Mouse (Mus musculus): ENCODE measurements around the gene Tfcp2.

GRCm38 (mm10) chr15:100513387-100513786 is 38.4 kb downstream of the Tfcp2 start:
- no peak for TF ChIP-seq CTCF (IDR thresholded peaks at IDR 0.05; ENCODE audit: control insufficient read depth, insufficient read depth, insufficient read length)
- TF ChIP-seq MYOD1 (IDR thresholded peaks at IDR 0.05; ENCODE audit: control insufficient read depth, insufficient read length, low read depth), result no peak
- TF ChIP-seq MYOG (IDR thresholded peaks at IDR 0.05; ENCODE audit: control insufficient read depth, extremely low read depth, insufficient read length), result no peak
- TF ChIP-seq MAX (IDR thresholded peaks at IDR 0.05), result no peak
- TF ChIP-seq USF1 (IDR thresholded peaks at IDR 0.05; ENCODE audit: low read depth), result no peak
- TF ChIP-seq FOSL1 (IDR thresholded peaks at IDR 0.05; ENCODE audit: insufficient read depth, low read length, poor library complexity, severe bottlenecking), result no peak
- no peak for TF ChIP-seq CEBPB (IDR thresholded peaks at IDR 0.05; ENCODE audit: low read depth)

All from C2C12 (cell line).